Mouse (Mus musculus): ENCODE measurements around the gene Sp2.
A peak's percentile ranks its signal among the peaks of the same experiment; 100 is the strongest.

Sp2 gene

GRCm38 (mm10) chr11:96995836-96996772 lies 13.3 kb upstream of the Sp2 start:
- no peak for DNase-seq

GRCm38 (mm10) chr11:96995031-96995430 lies 12.3 kb upstream of the Sp2 start:
- DNase-seq: no peak

- DNase-seq: no peak
Measured at GRCm38 (mm10) chr11:96992722-96993311, 10.1 kb upstream of the Sp2 start.

- DNase-seq: no peak
Measured at GRCm38 (mm10) chr11:96991501-96991900, 8.7 kb upstream of the Sp2 start.

GRCm38 (mm10) chr11:96987873-96988655 lies 5.3 kb upstream of the Sp2 start:
- DNase-seq: peak; percentile 60

GRCm38 (mm10) chr11:96986463-96986862 lies 3.7 kb upstream of the Sp2 start:
- DNase-seq: no peak

GRCm38 (mm10) chr11:96984903-96985302 lies 2.1 kb upstream of the Sp2 start:
- no peak for DNase-seq

- DNase-seq: peak; percentile 89
Measured at GRCm38 (mm10) chr11:96982355-96982754, 404 bp downstream of the Sp2 start.

GRCm38 (mm10) chr11:96981461-96981860 lies 1.3 kb downstream of the Sp2 start:
- no peak for DNase-seq

- DNase-seq: no peak
Measured at GRCm38 (mm10) chr11:96980021-96980420, 2.7 kb downstream of the Sp2 start.

- no peak for DNase-seq
Measured at GRCm38 (mm10) chr11:96979329-96979728, 3.4 kb downstream of the Sp2 start.

- DNase-seq: no peak
Measured at GRCm38 (mm10) chr11:96978401-96979246, 4.1 kb downstream of the Sp2 start.

- peak; percentile 99 for DNase-seq
Measured at GRCm38 (mm10) chr11:96977606-96978400, 5.0 kb downstream of the Sp2 start.

GRCm38 (mm10) chr11:96976911-96977591 lies 5.7 kb downstream of the Sp2 start:
- peak; percentile 93 for DNase-seq

- no peak for DNase-seq
Measured at GRCm38 (mm10) chr11:96976379-96976687, 6.4 kb downstream of the Sp2 start.

GRCm38 (mm10) chr11:96975511-96976378 lies 7.0 kb downstream of the Sp2 start:
- no peak for DNase-seq

GRCm38 (mm10) chr11:96974813-96975212 lies 7.9 kb downstream of the Sp2 start:
- DNase-seq: no peak

GRCm38 (mm10) chr11:96973426-96973964 lies 9.3 kb downstream of the Sp2 start:
- no peak for DNase-seq

- no peak for DNase-seq
Measured at GRCm38 (mm10) chr11:96972906-96973305, 9.9 kb downstream of the Sp2 start.

GRCm38 (mm10) chr11:96970341-96970740 lies 12.4 kb downstream of the Sp2 start:
- no peak for DNase-seq
